Mouse (Mus musculus): ENCODE data around the gene Rpl36-ps4.
"Not testable (repeated sequence)": the region's sequence is repeated elsewhere in the genome, so short reads cannot be mapped to it uniquely, and the experiment has no call there.

The Rpl36-ps4 gene

GRCm38 (mm10) chr17:87948965-87949584 lies 28.3 kb downstream of the Rpl36-ps4 start:
- peak; percentile 78 for DNase-seq

- not testable (repeated sequence) for DNase-seq
Measured at GRCm38 (mm10) chr17:87954618-87955124, 33.9 kb downstream of the Rpl36-ps4 start.

- DNase-seq, result no peak
Measured at GRCm38 (mm10) chr17:87957096-87957840, 36.5 kb downstream of the Rpl36-ps4 start.

- no peak for DNase-seq
Measured at GRCm38 (mm10) chr17:87958283-87958682, 37.5 kb downstream of the Rpl36-ps4 start.

GRCm38 (mm10) chr17:87959406-87959805 lies 38.6 kb downstream of the Rpl36-ps4 start:
- DNase-seq, result not testable (repeated sequence)

GRCm38 (mm10) chr17:87959931-87960330 lies 39.2 kb downstream of the Rpl36-ps4 start:
- DNase-seq, result not testable (repeated sequence)

GRCm38 (mm10) chr17:87963081-87964075 lies 42.6 kb downstream of the Rpl36-ps4 start:
- DNase-seq, result no peak

GRCm38 (mm10) chr17:87968483-87968926 lies 47.7 kb downstream of the Rpl36-ps4 start:
- DNase-seq, result not testable (repeated sequence)

All from lung, postnatal 10 days (tissue).